Mouse (Mus musculus): Measurements from ENCODE around the gene Fgfr2. TPM values are rescaled to one million over a fixed set of nuclear protein-coding genes. Genes with fewer than 3 reads are reported as not detected.
A peak's percentile ranks its signal among the peaks of the same experiment; 100 is the strongest.

Fgfr2 gene
- polyA plus RNA-seq, 1 experiment from 2014 or later = 47.9 TPM

DNA sequence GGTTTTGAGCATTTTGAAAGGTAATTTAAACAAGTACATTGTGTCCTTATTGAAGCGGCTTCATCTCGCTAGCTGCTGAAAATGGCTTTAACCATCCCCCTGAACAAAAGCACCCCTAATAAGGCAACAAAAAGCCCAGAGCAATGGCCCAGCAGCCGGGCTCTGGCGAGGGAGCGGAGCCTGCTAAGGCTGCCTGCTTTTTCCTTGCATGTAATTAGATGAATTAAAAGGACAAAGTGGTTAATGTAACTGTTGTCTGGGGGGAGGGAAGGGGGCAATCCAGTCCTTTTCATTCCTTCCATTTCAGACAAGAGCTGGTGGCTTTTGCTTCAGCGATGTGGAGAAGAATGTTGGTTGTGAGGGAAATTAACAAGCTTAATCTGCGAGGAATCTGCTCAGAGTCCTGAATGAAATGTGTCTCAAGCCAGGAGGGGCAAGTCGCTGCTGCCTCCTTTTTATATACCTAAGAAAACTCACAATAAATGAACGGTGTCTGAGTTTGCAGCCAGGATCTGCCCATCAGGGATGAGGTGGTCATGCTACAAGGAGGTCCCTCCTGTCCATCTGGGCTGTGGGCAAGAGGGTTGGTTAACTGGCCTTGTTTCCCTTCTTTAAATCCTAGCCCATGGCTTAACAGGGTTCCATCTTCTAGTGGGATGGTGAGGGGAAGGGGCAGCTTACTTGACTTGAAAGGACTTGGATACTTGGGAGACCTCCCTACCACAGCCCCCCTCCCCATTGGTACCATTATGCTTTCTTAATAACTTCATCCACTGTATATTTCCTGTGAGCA, 1400.2 kb downstream of the Fgfr2 start:
- Histone ChIP-seq H3K27ac (no peak overlapping the region), H3K4me2 (peak overlapping the region; percentile 21), H3K9ac (no peak overlapping the region), H3K9me3 (replicated peaks) (no peaks in the 10 kb centered on the region), H3K4me3 (no peak overlapping the region), H3K27me3 (peaks cover 91% of the 10 kb centered on the region), H3K4me1 (peaks cover 34% of the 10 kb centered on the region), H3K36me3 (ENCODE audit: poor library complexity, severe bottlenecking) (no peaks in the 10 kb centered on the region)
- WGBS = 4% methylated on average over 9 of the region's 9 CpGs
- ATAC-seq = peak; percentile 68; the same call in 1 of the 2 replicates

GRCm38 (mm10) chr7:131722316-131722715, 1400.8 kb downstream of the Fgfr2 start:
- WGBS = 12% methylated on average over 4 of the region's 4 CpGs
- Histone ChIP-seq H3K36me3 (ENCODE audit: poor library complexity, severe bottlenecking) (no peaks in the 10 kb centered on the region), H3K4me2 (no peak overlapping the region), H3K9me3 (replicated peaks) (no peaks in the 10 kb centered on the region), H3K27me3 (peaks cover 91% of the 10 kb centered on the region), H3K4me1 (peaks cover 41% of the 10 kb centered on the region), H3K4me3 (no peak overlapping the region), H3K9ac (no peak overlapping the region), H3K27ac (no peak overlapping the region)
- ATAC-seq = no peak

DNA sequence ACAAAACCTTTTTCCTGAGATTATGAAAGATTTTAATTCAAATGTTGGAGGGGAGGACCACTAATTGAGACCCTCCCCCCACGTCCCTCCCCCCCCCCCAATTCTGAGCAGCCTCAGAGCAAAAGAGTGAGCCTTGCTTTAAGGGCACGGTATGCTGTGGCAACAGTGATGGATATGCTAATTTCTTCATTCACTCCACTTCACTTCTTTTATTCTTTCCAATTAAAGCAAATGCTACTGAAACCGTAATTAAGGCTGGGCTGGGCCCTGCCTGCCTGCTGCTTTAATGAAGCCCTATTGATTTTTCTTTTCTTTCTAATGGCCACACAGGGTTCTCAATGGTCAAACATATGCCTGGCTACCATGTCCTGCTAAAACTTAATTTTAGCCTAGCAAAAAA, 1404.9 kb downstream of the Fgfr2 start:
- no peak overlapping the region for H3K4me2 ChIP-seq
- no peaks in the 10 kb centered on the region for H3K36me3 ChIP-seq (ENCODE audit: poor library complexity, severe bottlenecking)
- no peaks in the 10 kb centered on the region for H3K9me3 ChIP-seq (replicated peaks)
- H3K4me1 ChIP-seq = peaks cover 35% of the 10 kb centered on the region
- no peak overlapping the region for H3K9ac ChIP-seq
- peaks cover 90% of the 10 kb centered on the region for H3K27me3 ChIP-seq
- WGBS = 0% methylated on average over 3 of the region's 3 CpGs
- no peak overlapping the region for H3K27ac ChIP-seq
- peak; percentile 86 for ATAC-seq
- H3K4me3 ChIP-seq = no peak overlapping the region

DNA sequence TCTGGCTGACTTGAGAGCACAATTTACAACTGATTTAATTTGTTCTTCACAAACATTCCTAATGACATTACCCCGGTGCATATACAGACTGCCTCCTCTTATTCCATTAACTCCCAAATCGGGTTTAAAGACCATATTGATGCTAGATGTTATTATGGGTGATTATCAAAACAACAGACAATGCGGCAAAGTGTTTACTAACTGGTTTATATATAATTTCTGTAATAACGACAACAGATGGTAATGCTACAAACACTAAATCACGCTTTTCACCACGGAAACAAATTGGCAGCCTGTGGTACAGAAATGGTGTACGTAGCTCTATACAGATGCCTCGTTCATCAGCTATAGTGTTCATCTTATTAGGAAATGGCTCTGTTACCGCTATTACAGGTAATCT, 1410.1 kb downstream of the Fgfr2 start:
- H3K4me3 ChIP-seq = no peak overlapping the region
- H3K27ac ChIP-seq = no peak overlapping the region
- H3K27me3 ChIP-seq = peaks cover 96% of the 10 kb centered on the region
- H3K4me2 ChIP-seq = no peak overlapping the region
- no peak for ATAC-seq
- H3K36me3 ChIP-seq (ENCODE audit: poor library complexity, severe bottlenecking) = no peaks in the 10 kb centered on the region
- 72% methylated on average over 9 of the region's 9 CpGs for WGBS
- H3K9ac ChIP-seq = no peak overlapping the region
- H3K4me1 ChIP-seq = peaks cover 10% of the 10 kb centered on the region
- H3K9me3 ChIP-seq (replicated peaks) = no peaks in the 10 kb centered on the region

- ATAC-seq = peak; percentile 27; the same call in 1 of the 2 replicates
- 8% methylated on average over 3 of the region's 3 CpGs for WGBS
- no peak overlapping the region for H3K9ac ChIP-seq
- no peaks in the 10 kb centered on the region for H3K36me3 ChIP-seq (ENCODE audit: poor library complexity, severe bottlenecking)
- H3K4me1 ChIP-seq = peaks cover 9% of the 10 kb centered on the region
- H3K27ac ChIP-seq = no peak overlapping the region
- no peak overlapping the region for H3K4me3 ChIP-seq
- peaks cover 46% of the 10 kb centered on the region for H3K27me3 ChIP-seq
- H3K4me2 ChIP-seq = no peak overlapping the region
- no peaks in the 10 kb centered on the region for H3K9me3 ChIP-seq (replicated peaks)
These were observed 1426.3 kb downstream of the Fgfr2 start for GRCm38 (mm10) chr7:131696889-131697288.

DNA sequence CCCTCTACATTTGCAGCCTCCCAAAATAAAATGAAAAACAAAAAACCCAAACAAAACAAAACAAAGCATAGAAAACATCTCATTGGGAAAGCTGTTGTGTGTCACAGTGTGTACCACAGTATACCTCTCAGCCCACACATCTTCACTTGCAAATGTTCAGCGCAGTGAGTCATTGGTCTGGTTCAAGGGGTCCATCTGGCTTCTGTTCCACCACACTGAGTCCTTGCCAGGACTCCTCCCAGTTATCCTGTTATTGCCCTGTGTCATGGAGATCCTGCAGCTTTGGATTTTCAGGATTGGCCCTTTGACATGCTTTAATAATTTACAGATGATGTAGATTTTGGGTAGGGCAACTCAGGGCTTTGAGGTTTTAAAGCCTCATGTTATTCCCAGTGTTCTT, 1435.8 kb downstream of the Fgfr2 start:
- Histone ChIP-seq H3K4me1 (no peaks in the 10 kb centered on the region), H3K27me3 (peaks cover 49% of the 10 kb centered on the region), H3K36me3 (ENCODE audit: poor library complexity, severe bottlenecking) (no peaks in the 10 kb centered on the region), H3K27ac (no peak overlapping the region), H3K9ac (no peak overlapping the region), H3K4me2 (no peak overlapping the region), H3K9me3 (replicated peaks) (no peaks in the 10 kb centered on the region), H3K4me3 (no peak overlapping the region)
- 97% methylated on average over 1 of the region's 1 CpGs for WGBS
- no peak for ATAC-seq

DNA sequence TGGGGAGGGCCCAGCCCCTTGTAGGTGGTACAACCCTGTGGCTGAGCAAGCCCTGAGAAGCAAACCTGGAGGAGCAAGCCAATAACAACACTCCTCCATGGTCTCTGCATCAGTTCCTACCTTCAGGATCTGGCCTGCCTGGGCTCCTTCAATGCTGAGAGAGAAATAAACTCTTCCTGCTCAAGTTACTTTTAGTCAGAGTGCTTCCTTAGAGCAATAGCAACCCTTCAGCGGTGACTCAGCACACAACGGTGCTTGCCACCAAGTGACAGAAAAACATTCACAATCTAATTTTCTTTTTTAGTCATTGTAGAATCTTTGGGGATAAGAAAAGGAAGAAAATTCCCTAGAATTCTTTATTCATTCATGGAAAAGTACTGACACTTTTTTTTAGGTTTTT, 1446.0 kb downstream of the Fgfr2 start:
- no peak overlapping the region for H3K27ac ChIP-seq
- no peaks in the 10 kb centered on the region for H3K36me3 ChIP-seq (ENCODE audit: poor library complexity, severe bottlenecking)
- H3K4me2 ChIP-seq = no peak overlapping the region
- H3K4me1 ChIP-seq = no peaks in the 10 kb centered on the region
- 99% methylated on average over 2 of the region's 2 CpGs for WGBS
- peaks cover 57% of the 10 kb centered on the region for H3K27me3 ChIP-seq
- H3K4me3 ChIP-seq = no peak overlapping the region
- no peaks in the 10 kb centered on the region for H3K9me3 ChIP-seq (replicated peaks)
- no peak overlapping the region for H3K9ac ChIP-seq
- ATAC-seq = no peak

DNA sequence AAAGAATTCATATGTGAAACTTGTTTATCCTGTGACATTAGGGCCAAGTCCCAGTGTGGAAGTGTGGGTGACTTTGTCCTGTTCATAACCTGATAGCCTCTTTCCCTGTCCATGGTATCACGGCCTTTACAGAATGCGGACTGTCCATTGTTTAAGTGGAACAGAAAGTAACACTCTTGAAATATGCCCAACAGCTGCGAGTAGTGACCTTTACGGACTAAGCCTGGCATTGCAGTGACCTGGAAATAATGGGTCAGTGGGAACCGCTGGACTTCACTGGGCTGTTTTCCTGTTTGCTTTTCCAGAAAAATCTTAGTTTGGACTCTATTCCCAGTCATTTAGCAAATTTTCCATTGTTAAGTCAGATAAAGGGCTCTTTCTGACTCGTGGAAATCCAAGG, 1452.6 kb downstream of the Fgfr2 start:
- Histone ChIP-seq H3K9ac (no peak overlapping the region), H3K4me2 (no peak overlapping the region), H3K27me3 (peaks cover 59% of the 10 kb centered on the region), H3K9me3 (replicated peaks) (no peaks in the 10 kb centered on the region), H3K27ac (no peak overlapping the region), H3K36me3 (ENCODE audit: poor library complexity, severe bottlenecking) (no peaks in the 10 kb centered on the region), H3K4me3 (no peak overlapping the region), H3K4me1 (no peaks in the 10 kb centered on the region)
- ATAC-seq = no peak
- 30% methylated on average over 6 of the region's 6 CpGs for WGBS

- peaks cover 62% of the 10 kb centered on the region for H3K27me3 ChIP-seq
- no peak overlapping the region for H3K4me3 ChIP-seq
- no peak overlapping the region for H3K27ac ChIP-seq
- no peak for ATAC-seq
- no peaks in the 10 kb centered on the region for H3K9me3 ChIP-seq (replicated peaks)
- 91% methylated on average over 4 of the region's 4 CpGs for WGBS
- no peaks in the 10 kb centered on the region for H3K4me1 ChIP-seq
- no peak overlapping the region for H3K9ac ChIP-seq
- no peak overlapping the region for H3K4me2 ChIP-seq
- no peaks in the 10 kb centered on the region for H3K36me3 ChIP-seq (ENCODE audit: poor library complexity, severe bottlenecking)
These were observed 1453.8 kb downstream of the Fgfr2 start for GRCm38 (mm10) chr7:131669326-131669725.

DNA sequence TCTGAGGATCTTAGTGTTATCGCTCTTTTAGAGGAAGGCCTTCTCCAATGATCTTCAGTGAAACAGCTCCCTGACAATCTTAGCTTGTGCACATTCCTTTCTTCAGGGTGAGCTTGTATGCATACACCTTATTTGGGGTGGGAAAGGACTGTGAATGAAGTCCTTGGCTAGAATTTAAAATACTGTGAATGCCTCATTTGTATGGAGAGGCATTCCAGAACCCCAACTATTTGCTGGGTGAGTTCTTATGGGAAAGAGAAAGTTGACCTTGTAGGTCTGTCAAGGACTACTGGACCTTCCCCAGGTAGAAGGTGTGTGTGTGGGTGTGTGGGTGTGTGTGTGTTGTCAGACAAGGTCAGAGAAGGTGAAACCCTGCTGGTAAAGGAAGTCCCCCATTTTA, 1462.4 kb downstream of the Fgfr2 start:
- 96% methylated on average over 1 of the region's 1 CpGs for WGBS
- Histone ChIP-seq H3K9me3 (replicated peaks) (no peaks in the 10 kb centered on the region; the same call in 1 of the 2 replicates), H3K4me3 (no peak overlapping the region), H3K4me2 (no peak overlapping the region), H3K36me3 (ENCODE audit: poor library complexity, severe bottlenecking) (no peaks in the 10 kb centered on the region), H3K27ac (no peak overlapping the region), H3K27me3 (peaks cover 69% of the 10 kb centered on the region), H3K9ac (no peak overlapping the region), H3K4me1 (peaks cover 10% of the 10 kb centered on the region; the same call in 1 of the 2 replicates)
- ATAC-seq = no peak

DNA sequence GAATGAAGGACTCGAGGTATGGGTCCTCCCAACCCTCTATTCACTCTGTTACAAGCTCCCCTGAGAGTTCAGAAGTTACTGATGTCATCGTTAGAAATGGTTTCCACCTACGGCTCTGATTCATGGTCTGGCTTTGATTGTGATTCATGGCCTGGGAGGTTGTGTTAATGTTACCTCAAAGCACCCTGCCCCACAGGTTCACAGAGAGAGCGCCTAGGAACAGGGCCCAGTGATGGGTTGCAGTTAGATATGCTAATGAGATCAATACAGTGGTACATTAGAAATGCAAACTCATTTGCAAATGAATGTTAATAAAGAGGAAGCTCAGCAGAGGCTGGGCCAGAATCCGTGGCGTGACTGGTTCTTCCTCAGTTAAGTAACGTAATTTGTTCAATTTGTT, 1467.1 kb downstream of the Fgfr2 start:
- WGBS = 43% methylated on average over 7 of the region's 7 CpGs
- no peak for ATAC-seq

GRCm38 (mm10) chr7:131653416-131653815, 1469.7 kb downstream of the Fgfr2 start:
- peaks cover 89% of the 10 kb centered on the region for H3K27me3 ChIP-seq

More for the DNA sequence above, 1467.1 kb downstream of the Fgfr2 start:
- Histone ChIP-seq H3K27ac (no peak overlapping the region), H3K9ac (no peak overlapping the region), H3K4me3 (no peak overlapping the region), H3K27me3 (peaks cover 76% of the 10 kb centered on the region), H3K36me3 (ENCODE audit: poor library complexity, severe bottlenecking) (no peaks in the 10 kb centered on the region), H3K4me1 (peaks cover 17% of the 10 kb centered on the region), H3K4me2 (no peak overlapping the region), H3K9me3 (replicated peaks) (no peaks in the 10 kb centered on the region; the same call in 1 of the 2 replicates)

More at GRCm38 (mm10) chr7:131653416-131653815, 1469.7 kb downstream of the Fgfr2 start:
- H3K4me1 ChIP-seq = peaks cover 17% of the 10 kb centered on the region
- no peak for ATAC-seq
- no peak overlapping the region for H3K9ac ChIP-seq
- no peak overlapping the region for H3K4me3 ChIP-seq
- no peak overlapping the region for H3K4me2 ChIP-seq
- 87% methylated on average over 6 of the region's 6 CpGs for WGBS
- H3K27ac ChIP-seq = no peak overlapping the region
- no peaks in the 10 kb centered on the region; the same call in 1 of the 2 replicates for H3K9me3 ChIP-seq (replicated peaks)
- H3K36me3 ChIP-seq (ENCODE audit: poor library complexity, severe bottlenecking) = no peaks in the 10 kb centered on the region

All from forebrain, embryonic 13.5 days (tissue).